Mouse (Mus musculus) hindbrain, embryonic 12.5 days (tissue): ENCODE measurements around the gene Zfp747. TPM values are rescaled to one million over a fixed set of nuclear protein-coding genes. Genes with fewer than 3 reads are reported as not detected.
"Not testable (repeated sequence)": the region's sequence is repeated elsewhere in the genome, so short reads cannot be mapped to it uniquely, and the experiment has no call there.

ENCODE experiments used
- ATAC-seq: fragments of 200-750 bp; cut with Nextera tagmentation; 2 replicates; pipeline ENCODE4 v1.8.0; 2017; ENCODE audit warnings: moderate TSS enrichment; ENCODE audit not compliant: low FRiP score
- H3K27ac ChIP-seq: fragments of 300-500 bp; sonication (generic); 2 replicates; pipeline ENCODE4 v1.5.1; 2016; ENCODE audit warnings: mild to moderate bottlenecking
- H3K27me3 ChIP-seq: fragments of 300-500 bp; sonication (generic); 2 replicates; pipeline ENCODE4 v1.6.1; 2016; ENCODE audit warnings: mild to moderate bottlenecking
- H3K36me3 ChIP-seq: fragments of 300-500 bp; sonication (generic); 2 replicates; pipeline ENCODE4 v1.6.1; 2016; ENCODE audit warnings: mild to moderate bottlenecking
- H3K4me1 ChIP-seq: fragments of 300-500 bp; sonication (generic); 2 replicates; pipeline ENCODE4 v1.6.1; 2016
- H3K4me2 ChIP-seq: fragments of 300-500 bp; sonication (generic); replicated peaks from 2 replicates; pipeline ENCODE4 v1.6.1; 2016; ENCODE audit warnings: mild to moderate bottlenecking
- H3K4me3 ChIP-seq: fragments of 300-500 bp; sonication (generic); 2 replicates; pipeline ENCODE4 v1.5.1; 2016; ENCODE audit warnings: mild to moderate bottlenecking
- H3K9ac ChIP-seq: fragments of 300-500 bp; sonication (generic); 2 replicates; pipeline ENCODE4 v1.6.1; 2016; ENCODE audit warnings: mild to moderate bottlenecking, moderate library complexity
- H3K9me3 ChIP-seq: fragments of 300-500 bp; sonication (generic); replicated peaks from 2 replicates; pipeline ENCODE4 v1.6.1; 2016; ENCODE audit warnings: mild to moderate bottlenecking
- WGBS: fragments of 180-500 bp; shearing (Covaris S2); methylation state at CpG from one replicate; pipeline ENCODE4 v1.1.7; 2016; 5-methylcytosine and 5-hydroxymethylcytosine counted together
- polyA plus RNA-seq: library from polyadenylated mRNA; unstranded; fragments of >200 nt; fragmentation: Nextera tagmentation; extraction: Ambion mirVana; gene quantifications from 2 replicates; pipeline ENCODE4 v1.2.1, GENCODE M21; 2016

The Zfp747 gene
- polyA plus RNA-seq, 1 experiment from 2014 or later: 9.3 TPM

DNA sequence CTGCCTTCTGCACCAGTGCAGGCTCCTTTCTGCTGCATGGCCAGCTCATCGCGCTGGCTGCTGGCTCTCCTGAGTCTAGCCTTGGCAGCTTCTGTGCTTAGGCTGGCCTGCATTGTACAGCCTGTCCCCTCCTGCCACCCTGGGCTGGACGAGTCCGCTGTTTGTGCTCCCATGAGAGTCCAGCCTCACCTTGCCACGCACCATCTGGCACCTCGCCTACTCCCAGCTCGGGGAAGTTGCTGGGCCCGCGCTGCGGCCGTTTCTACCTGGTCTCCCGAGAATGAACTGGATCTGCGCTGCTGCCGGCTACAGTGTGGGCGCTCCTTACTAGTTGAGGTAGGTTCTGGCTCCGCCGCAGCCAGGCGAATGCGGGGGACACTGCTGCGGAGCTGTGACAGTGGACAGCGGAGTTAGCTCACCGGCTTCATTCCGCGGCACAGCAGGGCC lies 12.4 kb downstream of the Zfp747 start:
- 2% methylated on average over 24 of the region's 24 CpGs for WGBS
- Histone ChIP-seq H3K36me3 (no peaks in the 10 kb centered on the region), H3K27ac (0 out of 2 replicates have a peak overlapping the region, but pooled peaks have one; percentile 40), H3K4me2 (peak overlapping the region; percentile 71), H3K9ac (peak overlapping the region; percentile 69), H3K4me1 (peaks cover 9% of the 10 kb centered on the region; the same call in 1 of the 2 replicates), H3K4me3 (peak overlapping the region; percentile 37), H3K27me3 (peaks cover 20% of the 10 kb centered on the region), H3K9me3 (no peaks in the 10 kb centered on the region)
- peak; percentile 43; the same call in 1 of the 2 replicates for ATAC-seq

DNA sequence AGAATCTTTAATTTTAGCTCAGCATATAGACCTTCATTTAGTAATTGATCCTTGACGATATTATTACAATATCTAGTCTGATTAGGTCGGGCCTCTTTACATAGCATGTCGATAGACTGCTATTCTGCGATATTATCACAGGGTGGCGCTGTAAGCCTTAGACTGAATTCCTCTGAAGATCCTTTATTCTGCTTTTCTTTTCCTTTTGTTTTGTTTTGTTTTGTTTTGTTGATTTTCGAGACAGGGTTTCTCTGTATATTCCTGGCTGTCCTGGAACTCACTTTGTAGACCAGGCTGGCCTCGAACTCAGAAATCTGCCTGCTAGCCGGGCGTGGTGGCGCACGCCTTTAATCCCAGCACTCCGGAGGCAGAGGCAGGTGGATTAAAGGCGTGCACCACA lies 13.4 kb downstream of the Zfp747 start:
- H3K9me3 ChIP-seq, H3K4me1 ChIP-seq, H3K9ac ChIP-seq, ATAC-seq, H3K36me3 ChIP-seq, H3K27ac ChIP-seq: not testable (repeated sequence)
- Histone ChIP-seq H3K4me3 (0 out of 2 replicates have a peak overlapping the region, but pooled peaks have one; percentile 11), H3K4me2 (0 out of 2 replicates have a peak overlapping the region, but pooled peaks have one; percentile 25), H3K27me3 (peaks cover 27% of the 10 kb centered on the region)
- WGBS: 20% methylated on average over 13 of the region's 13 CpGs

DNA sequence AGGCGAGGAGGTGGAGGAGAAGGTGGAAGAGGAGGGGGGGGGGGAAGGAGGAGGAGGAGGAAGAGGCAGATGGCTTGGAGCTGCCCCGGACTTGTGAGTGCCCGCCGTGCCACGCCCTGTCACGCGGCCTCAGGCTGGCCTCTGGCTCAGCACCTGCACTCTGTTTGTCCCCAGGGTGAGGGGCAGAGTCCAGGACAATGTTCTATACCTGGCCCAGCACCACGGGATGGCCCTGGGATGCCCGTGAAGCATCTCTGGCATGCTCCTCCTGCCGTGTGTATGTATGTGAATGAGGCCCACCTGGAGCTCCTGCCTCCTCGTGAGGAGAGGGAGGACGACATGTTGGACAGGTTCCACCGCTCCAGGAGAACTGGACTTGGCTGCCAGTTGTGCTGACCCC lies 14.4 kb downstream of the Zfp747 start:
- 55% methylated on average over 12 of the region's 13 CpGs for WGBS

DNA sequence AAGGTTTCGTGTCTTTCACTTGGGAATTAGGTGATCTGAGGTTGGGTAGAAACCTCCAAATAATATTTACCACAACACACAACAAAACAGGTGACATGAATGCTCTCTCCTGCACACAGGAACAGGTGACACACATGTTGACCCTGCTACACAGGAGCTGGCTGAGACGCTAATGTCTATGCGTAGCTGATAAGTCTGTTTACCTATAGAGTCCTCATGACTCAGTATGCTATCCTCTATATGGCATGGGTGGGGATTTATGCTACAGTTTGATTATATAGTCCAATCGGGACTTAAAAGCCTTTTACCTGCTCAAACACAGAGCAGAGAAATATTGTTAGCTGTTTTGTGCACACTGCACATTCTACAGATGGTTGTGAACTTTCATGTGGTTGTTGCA lies 15.6 kb downstream of the Zfp747 start:
- H3K4me2 ChIP-seq: no peak overlapping the region
- 81% methylated on average over 4 of the region's 4 CpGs for WGBS
- H3K4me3 ChIP-seq: no peak overlapping the region
- ATAC-seq: no peak
- H3K27me3 ChIP-seq: peaks cover 22% of the 10 kb centered on the region
- H3K27ac ChIP-seq: no peak overlapping the region
- no peaks in the 10 kb centered on the region for H3K36me3 ChIP-seq
- H3K9ac ChIP-seq: no peak overlapping the region
- no peaks in the 10 kb centered on the region for H3K9me3 ChIP-seq
- H3K4me1 ChIP-seq: peaks cover 9% of the 10 kb centered on the region; the same call in 1 of the 2 replicates

More for the DNA sequence above, 14.4 kb downstream of the Zfp747 start:
- Histone ChIP-seq H3K36me3 (no peaks in the 10 kb centered on the region), H3K9ac (no peak overlapping the region), H3K4me2 (no peak overlapping the region), H3K27me3 (peaks cover 27% of the 10 kb centered on the region), H3K9me3 (no peaks in the 10 kb centered on the region), H3K27ac (no peak overlapping the region), H3K4me3 (no peak overlapping the region), H3K4me1 (peaks cover 9% of the 10 kb centered on the region; the same call in 1 of the 2 replicates)
- ATAC-seq: no peak

DNA sequence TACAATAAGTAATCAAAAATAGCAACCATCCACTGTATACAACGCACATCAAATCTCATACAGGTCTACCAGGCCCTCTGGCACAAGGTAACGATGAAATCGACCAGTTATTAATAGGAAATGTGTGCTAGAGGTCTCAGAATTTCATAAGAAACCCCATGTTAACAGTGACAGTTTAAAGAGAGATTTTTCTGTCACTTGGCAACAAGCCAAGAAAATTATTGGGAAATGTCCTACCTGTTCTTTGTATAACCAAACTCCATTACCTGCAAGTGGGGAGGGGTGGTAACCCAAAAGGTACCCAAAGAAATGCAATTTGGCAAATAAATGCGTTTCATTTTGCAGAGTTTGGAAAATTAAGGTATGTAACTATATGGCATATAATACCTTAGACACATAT lies 17.4 kb downstream of the Zfp747 start:
- WGBS: 73% methylated on average over 4 of the region's 4 CpGs
- no peaks in the 10 kb centered on the region for H3K9me3 ChIP-seq
- no peak overlapping the region for H3K9ac ChIP-seq
- ATAC-seq: no peak
- peaks cover 3% of the 10 kb centered on the region; the same call in 1 of the 2 replicates for H3K4me1 ChIP-seq
- H3K36me3 ChIP-seq: no peaks in the 10 kb centered on the region
- no peak overlapping the region for H3K4me2 ChIP-seq
- H3K27me3 ChIP-seq: peaks cover 19% of the 10 kb centered on the region
- H3K4me3 ChIP-seq: no peak overlapping the region
- no peak overlapping the region for H3K27ac ChIP-seq

DNA sequence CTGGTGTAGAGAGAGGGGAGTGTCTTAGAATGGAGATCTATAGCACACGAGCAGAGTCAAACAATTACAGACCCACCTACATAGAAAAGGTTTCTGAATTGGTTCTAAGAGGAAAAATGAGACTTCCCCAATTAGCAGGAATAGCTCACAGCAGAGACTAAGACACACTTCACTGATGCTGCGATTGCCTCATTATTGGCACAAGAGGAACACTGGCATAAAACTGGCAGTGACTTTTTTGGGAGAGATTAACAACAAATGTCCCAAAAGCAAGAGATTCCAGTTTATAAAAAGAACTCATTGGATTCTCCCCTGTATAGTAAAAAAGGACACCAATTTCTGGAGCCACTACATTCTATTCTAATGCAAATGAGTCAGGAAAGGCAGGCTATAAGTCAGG lies 18.0 kb downstream of the Zfp747 start:
- no peak overlapping the region for H3K27ac ChIP-seq
- H3K4me1 ChIP-seq: no peaks in the 10 kb centered on the region
- WGBS: 65% methylated on average over 2 of the region's 2 CpGs
- no peaks in the 10 kb centered on the region for H3K9me3 ChIP-seq
- H3K27me3 ChIP-seq: peaks cover 17% of the 10 kb centered on the region
- no peak for ATAC-seq
- no peak overlapping the region for H3K9ac ChIP-seq
- no peaks in the 10 kb centered on the region for H3K36me3 ChIP-seq
- H3K4me2 ChIP-seq: no peak overlapping the region
- H3K4me3 ChIP-seq: no peak overlapping the region

DNA sequence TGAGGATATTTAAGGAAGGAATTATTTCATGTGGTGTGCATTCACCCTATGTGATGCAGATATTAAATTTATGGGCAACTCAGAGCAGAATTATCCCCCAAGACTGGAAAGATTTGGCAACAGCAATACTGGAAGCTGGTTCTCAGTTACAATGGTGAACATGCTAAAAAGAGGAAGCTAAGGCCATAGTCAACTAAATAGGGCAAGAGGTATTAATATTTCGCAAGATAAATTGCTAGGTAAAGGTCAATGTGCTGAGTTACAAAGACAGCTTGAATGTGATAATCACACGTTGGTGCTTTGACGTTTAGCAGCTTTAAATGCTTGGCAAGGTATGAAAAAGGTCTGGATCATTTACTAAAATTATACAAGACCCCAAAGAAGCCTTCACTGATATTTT lies 20.1 kb downstream of the Zfp747 start:
- Histone ChIP-seq H3K4me1 (no peaks in the 10 kb centered on the region), H3K9ac (no peak overlapping the region), H3K27ac (no peak overlapping the region), H3K4me3 (no peak overlapping the region), H3K27me3 (peaks cover 10% of the 10 kb centered on the region), H3K4me2 (no peak overlapping the region), H3K36me3 (no peaks in the 10 kb centered on the region), H3K9me3 (no peaks in the 10 kb centered on the region)
- no peak for ATAC-seq
- 72% methylated on average over 3 of the region's 3 CpGs for WGBS

DNA sequence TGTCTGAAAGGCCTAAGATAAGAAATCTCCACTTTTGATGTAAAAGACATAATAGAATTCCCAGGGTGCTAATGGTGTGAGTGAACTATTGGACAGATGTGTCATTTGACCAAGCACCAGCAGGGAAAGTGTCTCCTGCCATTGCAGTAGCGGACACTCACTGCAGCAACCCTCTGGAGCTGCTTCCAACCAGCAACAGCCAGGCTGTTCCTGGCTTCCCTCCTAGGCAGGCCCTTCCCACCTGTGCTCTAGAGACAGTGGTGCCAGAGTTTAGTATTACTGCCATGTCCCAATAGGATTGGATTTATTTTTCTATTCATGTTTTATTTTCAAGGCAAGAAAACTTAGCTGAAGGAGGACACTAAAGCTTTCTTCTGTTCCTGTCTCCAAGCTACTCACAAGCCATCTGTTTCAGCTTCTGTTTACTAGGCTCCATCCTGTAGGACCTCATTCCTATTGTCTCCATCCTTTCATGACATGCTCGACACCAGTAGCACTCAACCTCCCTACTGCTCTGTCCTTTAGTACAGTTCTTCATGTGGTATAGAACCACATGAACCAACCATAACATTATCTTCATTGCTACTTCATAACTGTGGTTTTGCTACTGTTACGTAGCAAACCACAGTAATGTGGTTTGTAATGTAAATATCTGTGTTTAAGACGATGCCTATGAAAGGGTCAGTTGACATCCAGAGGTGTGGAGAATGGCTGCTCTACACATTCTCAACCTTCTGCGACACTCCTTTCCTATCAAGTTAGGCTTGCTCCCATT lies 24.4 kb downstream of the Zfp747 start:
- peaks cover 7% of the 10 kb centered on the region for H3K4me1 ChIP-seq
- no peak overlapping the region for H3K27ac ChIP-seq
- no peaks in the 10 kb centered on the region for H3K9me3 ChIP-seq
- 94% methylated on average over 5 of the region's 5 CpGs for WGBS
- H3K27me3 ChIP-seq: no peaks in the 10 kb centered on the region
- H3K9ac ChIP-seq: no peak overlapping the region
- H3K36me3 ChIP-seq: no peaks in the 10 kb centered on the region
- no peak overlapping the region for H3K4me2 ChIP-seq
- no peak for ATAC-seq
- no peak overlapping the region for H3K4me3 ChIP-seq

DNA sequence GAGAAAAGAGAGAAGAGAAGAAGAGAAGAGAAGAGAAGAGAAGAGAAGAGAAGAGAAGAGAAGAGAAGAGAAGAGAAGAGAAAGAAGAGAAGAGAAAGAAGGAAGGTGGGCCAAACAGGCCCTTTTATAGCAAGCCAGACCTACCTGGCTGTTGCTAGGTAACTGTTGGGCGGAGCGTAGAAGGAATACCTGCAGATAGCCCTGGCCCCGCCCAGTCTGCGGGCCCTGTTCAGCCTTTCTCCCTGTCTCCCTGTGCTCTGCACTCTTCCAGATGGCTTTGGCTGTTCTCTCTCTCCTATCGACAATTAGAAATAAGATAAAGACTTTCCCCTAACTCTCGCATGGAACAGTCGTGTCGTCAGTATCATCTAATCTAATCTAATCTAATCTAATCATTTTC lies 29.2 kb downstream of the Zfp747 start:
- H3K4me2 ChIP-seq: peak overlapping the region; percentile 87
- H3K4me3 ChIP-seq: peak overlapping the region; percentile 95
- WGBS: 15% methylated on average over 8 of the region's 8 CpGs
- ATAC-seq: no peak
- H3K36me3 ChIP-seq: peaks cover 21% of the 10 kb centered on the region
- H3K27ac ChIP-seq: no peak overlapping the region; the same call in 1 of the 2 replicates
- H3K9ac ChIP-seq: peak overlapping the region; percentile 96
- H3K27me3 ChIP-seq: no peaks in the 10 kb centered on the region
- no peaks in the 10 kb centered on the region for H3K9me3 ChIP-seq
- peaks cover 21% of the 10 kb centered on the region for H3K4me1 ChIP-seq

DNA sequence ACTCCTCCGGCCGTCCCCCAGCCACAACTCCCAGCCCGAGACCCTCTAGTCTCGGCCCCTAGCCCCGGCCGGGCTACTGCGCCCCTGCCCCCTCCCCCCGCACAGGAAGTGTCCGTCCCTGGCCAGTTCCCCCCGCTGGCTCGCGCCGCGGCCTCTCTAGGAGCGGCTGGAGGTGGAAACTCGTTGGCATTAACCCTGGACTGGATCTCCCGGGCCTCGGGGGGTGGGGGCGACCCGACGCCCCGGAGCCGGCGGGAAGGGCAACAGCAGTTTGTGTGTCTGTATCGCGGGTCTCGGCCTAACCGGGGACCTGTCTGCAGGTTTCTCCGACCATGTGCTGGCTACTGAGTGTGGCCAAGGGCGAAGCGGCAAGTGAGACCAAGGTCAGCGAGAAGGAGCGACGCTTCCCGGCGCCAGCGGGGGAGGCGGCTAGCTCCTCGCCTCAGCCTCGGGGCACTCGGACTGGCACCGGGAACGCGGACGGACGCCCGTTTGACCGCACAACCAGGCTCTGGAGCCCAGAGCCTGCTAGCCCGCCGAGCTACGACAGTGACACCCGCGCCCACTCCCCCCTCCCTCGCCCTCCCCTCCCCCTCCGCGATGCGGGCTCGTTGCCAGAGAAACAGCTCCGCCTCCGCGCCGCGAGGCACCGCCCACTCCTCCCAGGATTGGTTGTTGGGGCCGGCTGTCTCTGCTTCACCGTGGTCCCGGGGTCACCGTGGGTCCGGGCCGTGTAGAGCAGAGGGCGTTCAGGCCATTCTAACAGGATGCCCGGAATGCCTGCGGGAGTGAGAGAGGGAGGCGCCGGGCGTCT lies 30.1 kb downstream of the Zfp747 start, which contains the start of gene Zfp768:
Gene Zfp768 (minus strand): TSS at position 78 of the 814 bp plus-strand sequence.
- H3K27me3 ChIP-seq: no peaks in the 10 kb centered on the region
- peak; percentile 94 for ATAC-seq
- peaks cover 21% of the 10 kb centered on the region for H3K4me1 ChIP-seq
- H3K27ac ChIP-seq: peak within 1 kb of the TSS; percentile 90
- no peaks in the 10 kb centered on the region for H3K9me3 ChIP-seq
- peak within 1 kb of the TSS; percentile 96 for H3K9ac ChIP-seq
- H3K4me3 ChIP-seq: peak within 1 kb of the TSS; percentile 95
- WGBS: under 1% methylated on average over 72 of the region's 76 CpGs
- peaks cover 30% of the 10 kb centered on the region for H3K36me3 ChIP-seq
- peak within 1 kb of the TSS; percentile 87 for H3K4me2 ChIP-seq

DNA sequence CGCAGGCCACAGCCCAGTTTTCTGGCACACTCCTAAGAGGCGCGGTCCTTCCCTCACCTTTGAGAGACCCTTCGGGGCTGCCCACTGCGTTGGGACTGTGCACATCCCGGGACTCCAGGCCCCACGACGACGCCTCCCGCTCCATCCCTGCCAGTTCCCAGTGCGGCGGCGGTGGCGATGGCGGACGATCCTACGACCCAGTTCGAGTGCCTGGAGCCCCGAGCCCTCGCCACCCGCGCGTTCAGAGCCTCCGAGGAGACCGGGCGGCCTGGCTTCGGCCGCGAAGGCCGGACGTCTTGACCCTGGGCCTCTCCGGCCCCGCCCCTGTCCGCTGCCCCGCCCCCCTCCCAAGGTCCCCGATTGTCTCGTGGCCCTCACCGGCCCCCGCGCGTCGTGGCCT lies 30.8 kb downstream of the Zfp747 start:
- peak; percentile 3; the same call in 1 of the 2 replicates for ATAC-seq
- Histone ChIP-seq H3K27me3 (no peaks in the 10 kb centered on the region), H3K4me3 (peak overlapping the region; percentile 95), H3K4me1 (peaks cover 21% of the 10 kb centered on the region), H3K27ac (peak overlapping the region; percentile 90), H3K36me3 (peaks cover 30% of the 10 kb centered on the region), H3K4me2 (peak overlapping the region; percentile 87), H3K9me3 (no peaks in the 10 kb centered on the region), H3K9ac (peak overlapping the region; percentile 96)
- 0% methylated on average over 41 of the region's 42 CpGs for WGBS

DNA sequence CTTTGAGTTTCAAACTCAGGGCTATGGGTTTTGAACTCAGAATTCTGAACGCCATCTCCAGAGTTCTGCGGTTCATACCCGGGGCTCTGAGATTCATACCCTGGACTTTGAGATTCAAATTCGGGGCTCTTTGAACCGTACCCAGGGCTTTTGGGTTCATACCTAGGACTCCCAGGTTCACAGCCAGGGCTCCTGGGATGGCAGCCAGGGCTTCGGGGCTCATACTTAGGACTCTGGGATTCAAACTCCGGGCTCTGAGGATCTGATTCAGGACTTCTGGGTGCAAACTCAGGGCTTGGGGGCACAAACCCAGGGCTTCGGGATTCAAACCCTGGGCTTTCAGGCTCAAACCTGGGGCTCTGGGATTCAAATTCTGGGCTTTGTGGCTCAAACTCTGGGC lies 31.5 kb downstream of the Zfp747 start:
- H3K36me3 ChIP-seq: peaks cover 30% of the 10 kb centered on the region
- H3K9ac ChIP-seq: peak overlapping the region; percentile 96
- WGBS: 89% methylated on average over 8 of the region's 8 CpGs
- H3K4me3 ChIP-seq: peak overlapping the region; percentile 95
- peak overlapping the region; percentile 87 for H3K4me2 ChIP-seq
- H3K27ac ChIP-seq: no peak overlapping the region
- H3K9me3 ChIP-seq: no peaks in the 10 kb centered on the region
- no peaks in the 10 kb centered on the region for H3K27me3 ChIP-seq
- no peak for ATAC-seq
- peaks cover 21% of the 10 kb centered on the region for H3K4me1 ChIP-seq
